15 mouse cellular contexts compared by ENCODE assay signal in the genomic region with DNA sequence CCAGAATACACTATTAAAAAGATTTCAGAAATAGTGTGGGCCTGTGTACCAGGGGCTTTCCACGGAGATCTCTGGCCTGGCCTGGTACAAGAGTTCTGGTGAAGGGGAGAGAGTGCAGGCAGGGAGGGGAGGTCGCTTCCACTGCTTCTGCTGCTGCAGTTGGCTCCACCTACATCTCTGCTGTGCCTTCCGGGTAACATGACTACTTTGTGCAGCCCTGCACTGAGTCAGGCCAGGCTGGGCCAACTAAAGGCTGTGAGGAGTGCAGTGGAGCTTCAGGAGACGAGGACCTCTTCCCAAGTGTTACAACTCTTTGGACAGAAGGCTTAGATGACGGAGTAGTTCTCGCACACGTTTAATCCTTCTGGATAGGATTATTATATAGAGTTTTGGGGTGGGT.
"Had no signal": no experiment of that assay in that cellular context is flagged by ENCODE, and none has a peak within 500 bp of the region (broad histone marks: within the 10 kb centered on the region; RNA-seq: fewer than 3 reads in every experiment).

No protein-coding gene starts in this region.

- H3K9ac ChIP-seq: limb, embryonic 13.5 days; liver, embryonic 13.5 days had no signal

- H3K27ac ChIP-seq: kidney, postnatal 0 days; left cerebral cortex, adult 2 months; limb, embryonic 13.5 days; liver, embryonic 13.5 days had no signal

- H3K27me3 ChIP-seq: limb, embryonic 13.5 days; liver, embryonic 13.5 days had no signal

- H3K9me3 ChIP-seq: limb, embryonic 13.5 days; liver, embryonic 13.5 days had no signal

- H3K4me1 ChIP-seq: limb, embryonic 13.5 days; liver, embryonic 13.5 days had no signal

- H3K4me3 ChIP-seq: left cerebral cortex, adult 2 months; limb, embryonic 13.5 days; liver, embryonic 13.5 days had no signal

- DNase-seq: kidney, adult 9 months; kidney, postnatal 25 days; layer of hippocampus, postnatal 36 days; liver; liver, embryonic 13.5 days; lung, adult 2 months; lung, postnatal 14 days; lung, postnatal 4 days; midbrain, embryonic 14.5 days; thymus, adult 18-20 months; thymus, postnatal 36 days had no signal

- H3K36me3 ChIP-seq: limb, embryonic 13.5 days; liver, embryonic 13.5 days had no signal

- H3K4me2 ChIP-seq: limb, embryonic 13.5 days; liver, embryonic 13.5 days; midbrain, embryonic 11.5 days had no signal
